Mouse (Mus musculus) cortical plate, adult 2 months (tissue): ENCODE data around the gene Kpna4. TPM values are rescaled to one million over a fixed set of nuclear protein-coding genes. Genes with fewer than 3 reads are reported as not detected.
A peak's percentile ranks its signal among the peaks of the same experiment; 100 is the strongest.
"Not testable (repeated sequence)": the region's sequence is repeated elsewhere in the genome, so short reads cannot be mapped to it uniquely, and the experiment has no call there.

Source experiments
- H3K27ac ChIP-seq: fragments of 200-500 bp; 2 replicates; pipeline ENCODE4 v1.5.1; 2012; ENCODE audit warnings: low read length, control low read depth, inconsistent platforms; ENCODE audit not compliant: insufficient read depth
- H3K4me1 ChIP-seq: fragments of 200-500 bp; 2 replicates; pipeline ENCODE4 v1.6.1; 2011; ENCODE audit warnings: low read length; ENCODE audit not compliant: control insufficient read depth, insufficient read depth
- H3K4me3 ChIP-seq: fragments of 200-500 bp; 2 replicates; pipeline ENCODE4 v1.5.1; 2011; ENCODE audit warnings: mild to moderate bottlenecking, low read length, control low read depth; ENCODE audit not compliant: insufficient read depth
- CTCF ChIP-seq: fragments of 200-500 bp; IDR thresholded peaks from 2 replicates; pipeline ENCODE4 v1.5.1; 2011; ENCODE audit warnings: mild to moderate bottlenecking, control low read depth, low read length; ENCODE audit not compliant: insufficient read depth; ENCODE audit errors: extremely low read depth
- POLR2A ChIP-seq: fragments of 200-500 bp; IDR thresholded peaks from 2 replicates; pipeline ENCODE4 v1.6.1; 2011; ENCODE audit warnings: mild to moderate bottlenecking, low read length, control low read depth; ENCODE audit not compliant: insufficient read depth; ENCODE audit errors: extremely low read depth
- polyA plus RNA-seq: library from polyadenylated mRNA; depleted of rRNA; stranded (reverse); fragments of >200 nt; gene quantifications from 2 replicates; pipeline ENCODE4 v1.2.3, GENCODE M21; 2012; rRNA removed

The Kpna4 gene
- polyA plus RNA-seq, 1 experiment = 31.3 TPM

DNA sequence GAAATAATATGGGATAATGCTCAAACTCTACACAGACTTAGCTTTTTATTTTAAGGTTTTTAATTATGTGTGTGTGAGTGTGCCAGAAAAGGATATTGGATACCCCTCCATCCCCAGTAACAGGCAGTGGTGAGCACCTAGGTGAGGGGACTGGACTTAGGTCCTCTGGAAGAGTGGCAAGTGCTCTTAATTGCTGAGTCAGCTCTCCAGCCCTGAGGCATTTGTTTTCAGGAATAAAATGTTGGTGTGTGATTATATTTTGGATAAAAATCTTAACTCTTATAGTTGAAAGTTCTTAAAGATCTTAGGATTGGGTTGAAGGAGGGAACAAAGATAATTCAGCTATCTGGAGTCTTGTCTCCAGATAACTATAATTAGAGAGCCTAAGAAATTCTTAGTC lies 106.1 kb downstream of the Kpna4 start:
- Histone ChIP-seq H3K27ac (no peak overlapping the region), H3K4me1 (no peaks in the 10 kb centered on the region), H3K4me3 (no peak overlapping the region)
- TF ChIP-seq POLR2A = no peak
- no peak for TF ChIP-seq CTCF

DNA sequence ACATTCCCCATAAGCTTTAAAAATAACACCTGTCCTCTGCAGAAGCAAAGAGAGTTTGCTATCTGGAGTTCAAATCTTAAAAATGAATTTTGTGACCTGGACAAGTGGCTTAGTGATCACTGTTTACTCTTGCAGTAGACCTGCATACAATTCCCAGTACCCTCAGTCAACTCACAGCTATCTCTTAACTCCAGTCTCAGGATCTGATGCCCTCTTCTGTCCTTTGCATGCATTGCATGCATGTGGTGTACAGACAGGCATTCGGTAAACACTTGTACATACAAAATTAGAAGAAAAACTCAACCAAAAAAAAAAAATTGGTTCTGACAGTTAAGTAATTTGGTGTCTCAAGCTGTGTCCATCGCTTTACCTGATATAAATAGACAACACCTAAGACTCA lies 106.6 kb downstream of the Kpna4 start:
- Histone ChIP-seq H3K4me3 (no peak overlapping the region), H3K27ac (no peak overlapping the region), H3K4me1 (no peaks in the 10 kb centered on the region)
- TF ChIP-seq CTCF (peak; percentile 14; the same call in 1 of the 2 replicates), POLR2A (no peak)

DNA sequence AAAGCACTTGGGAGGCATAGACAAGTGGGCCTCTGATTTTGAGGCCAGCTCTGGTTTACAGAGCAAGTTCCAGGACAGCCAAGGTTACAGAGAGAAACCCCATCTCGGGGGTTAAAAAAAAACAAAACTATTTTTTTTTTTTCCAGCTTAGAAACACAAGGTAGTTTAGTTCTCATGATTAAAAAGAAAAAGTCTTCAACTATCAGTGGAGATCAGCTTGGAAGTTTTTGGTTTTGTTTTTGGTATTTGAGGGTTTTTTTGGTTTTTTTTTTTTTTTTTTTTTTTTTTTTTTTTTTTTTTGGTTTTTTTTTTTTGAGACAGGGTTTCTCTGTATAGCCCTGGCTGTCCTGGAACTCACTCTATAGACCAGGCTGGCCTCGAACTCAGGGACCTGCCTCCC lies 108.3 kb downstream of the Kpna4 start:
- not testable (repeated sequence) for H3K27ac ChIP-seq, H3K4me1 ChIP-seq, H3K4me3 ChIP-seq

DNA sequence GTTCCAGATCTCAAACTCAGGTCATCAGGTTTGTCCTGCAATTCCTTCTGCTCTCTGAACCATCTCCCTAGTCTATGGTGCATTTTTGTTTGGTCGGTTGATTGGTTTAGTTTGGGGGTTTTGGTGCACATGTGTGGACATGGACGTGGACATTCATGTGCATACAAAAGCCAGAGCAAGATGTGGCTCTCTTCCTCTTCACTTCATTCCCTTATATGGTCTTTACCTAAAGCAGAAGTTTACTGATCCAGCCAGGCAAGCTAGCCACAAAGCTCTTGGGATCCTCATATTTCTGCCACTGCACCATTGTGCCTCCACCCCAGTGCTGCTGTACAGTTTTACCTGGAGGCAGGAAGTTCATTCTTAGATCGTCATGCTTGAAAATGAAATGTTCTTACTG lies 109.7 kb downstream of the Kpna4 start:
- no peak overlapping the region for H3K27ac ChIP-seq
- H3K4me1 ChIP-seq = no peaks in the 10 kb centered on the region
- no peak overlapping the region for H3K4me3 ChIP-seq
- TF ChIP-seq POLR2A (no peak), CTCF (no peak)

Other genes with a start within 250 kb of the Kpna4 start
- gene Ift80, start 122.5 kb downstream of the Kpna4 start, polyA plus RNA-seq = 17.0 and 21.4 TPM in 2 replicates
- 4.3 and 4.5 TPM in 2 replicates for gene Smc4, start 122.4 kb downstream of the Kpna4 start, polyA plus RNA-seq
- 10.5 and 13.4 TPM in 2 replicates for gene Trim59, start 82.4 kb downstream of the Kpna4 start, polyA plus RNA-seq
- not detected in 2 replicates for gene Arl14, start 95.3 kb upstream of the Kpna4 start, polyA plus RNA-seq
- 35.3 and 37.7 TPM in 2 replicates for gene Ppm1l, start 189.7 kb upstream of the Kpna4 start, polyA plus RNA-seq